Mouse (Mus musculus): Measurements from ENCODE around the gene Lrp6.

Lrp6 gene

GRCm38 (mm10) chr6:134566818-134567485 is at the start of gene Lrp6:
Gene Lrp6 (minus strand): TSS chr6:134566965.
- DNase-seq (ENCODE audit: low read depth, low spot score): peak; percentile 91

GRCm38 (mm10) chr6:134614723-134615648 is 48.2 kb upstream of the Lrp6 start:
- peak; percentile 83 for DNase-seq (ENCODE audit: low read depth, low spot score)

GRCm38 (mm10) chr6:134614322-134614721 is 47.6 kb upstream of the Lrp6 start:
- no peak for DNase-seq (ENCODE audit: low read depth, low spot score)

- DNase-seq (ENCODE audit: low read depth, low spot score): no peak
Measured at GRCm38 (mm10) chr6:134611896-134612295, 45.1 kb upstream of the Lrp6 start.

- DNase-seq (ENCODE audit: low read depth, low spot score): no peak
Measured at GRCm38 (mm10) chr6:134610380-134610779, 43.6 kb upstream of the Lrp6 start.

GRCm38 (mm10) chr6:134606949-134607746 is 40.4 kb upstream of the Lrp6 start:
- DNase-seq (ENCODE audit: low read depth, low spot score): no peak

- DNase-seq (ENCODE audit: low read depth, low spot score): no peak
Measured at GRCm38 (mm10) chr6:134606540-134606939, 39.8 kb upstream of the Lrp6 start.

GRCm38 (mm10) chr6:134605196-134605595 is 38.4 kb upstream of the Lrp6 start:
- no peak for DNase-seq (ENCODE audit: low read depth, low spot score)

GRCm38 (mm10) chr6:134602371-134603003 is 35.7 kb upstream of the Lrp6 start:
- DNase-seq (ENCODE audit: low read depth, low spot score): no peak

GRCm38 (mm10) chr6:134601766-134602165 is 35.0 kb upstream of the Lrp6 start:
- DNase-seq (ENCODE audit: low read depth, low spot score): no peak

- no peak for DNase-seq (ENCODE audit: low read depth, low spot score)
Measured at GRCm38 (mm10) chr6:134601130-134601529, 34.4 kb upstream of the Lrp6 start.

GRCm38 (mm10) chr6:134599239-134599638 is 32.5 kb upstream of the Lrp6 start:
- no peak for DNase-seq (ENCODE audit: low read depth, low spot score)

- no peak for DNase-seq (ENCODE audit: low read depth, low spot score)
Measured at GRCm38 (mm10) chr6:134597651-134598229, 31.0 kb upstream of the Lrp6 start.

GRCm38 (mm10) chr6:134594569-134595442 is 28.0 kb upstream of the Lrp6 start:
- DNase-seq (ENCODE audit: low read depth, low spot score): no peak

- DNase-seq (ENCODE audit: low read depth, low spot score): no peak
Measured at GRCm38 (mm10) chr6:134591614-134592013, 24.8 kb upstream of the Lrp6 start.

GRCm38 (mm10) chr6:134586241-134586640 is 19.5 kb upstream of the Lrp6 start:
- DNase-seq (ENCODE audit: low read depth, low spot score): no peak

GRCm38 (mm10) chr6:134584616-134585015 is 17.9 kb upstream of the Lrp6 start:
- no peak for DNase-seq (ENCODE audit: low read depth, low spot score)

- no peak for DNase-seq (ENCODE audit: low read depth, low spot score)
Measured at GRCm38 (mm10) chr6:134582110-134582509, 15.3 kb upstream of the Lrp6 start.

- DNase-seq (ENCODE audit: low read depth, low spot score): no peak
Measured at GRCm38 (mm10) chr6:134579506-134579905, 12.7 kb upstream of the Lrp6 start.

- no peak for DNase-seq (ENCODE audit: low read depth, low spot score)
Measured at GRCm38 (mm10) chr6:134578039-134578438, 11.3 kb upstream of the Lrp6 start.
